Mouse (Mus musculus) heart, embryonic 10.5 days (tissue): ENCODE results near the gene Mcidas. TPM values are rescaled to one million over a fixed set of nuclear protein-coding genes. Genes with fewer than 3 reads are reported as not detected.

Experiments
- DNase-seq: peaks from one replicate; pipeline ENCODE4 v3.0.0-alpha.2; 2017; ENCODE audit warnings: low spot score
- H3K27ac ChIP-seq: fragments of 300-500 bp; sonication (generic); 2 replicates; pipeline ENCODE4 v1.5.1; 2016; ENCODE audit warnings: mild to moderate bottlenecking
- H3K27me3 ChIP-seq: fragments of 300-500 bp; sonication (generic); 2 replicates; pipeline ENCODE4 v1.6.1; 2016; ENCODE audit warnings: mild to moderate bottlenecking; ENCODE audit not compliant: poor library complexity, insufficient read depth, severe bottlenecking
- H3K36me3 ChIP-seq: fragments of 300-500 bp; sonication (generic); 2 replicates; pipeline ENCODE4 v1.6.1; 2016; ENCODE audit warnings: mild to moderate bottlenecking, moderate library complexity
- H3K4me1 ChIP-seq: fragments of 300-500 bp; sonication (generic); 2 replicates; pipeline ENCODE4 v1.6.1; 2016; ENCODE audit warnings: mild to moderate bottlenecking
- H3K4me3 ChIP-seq: fragments of 300-500 bp; sonication (generic); 2 replicates; pipeline ENCODE4 v1.5.1; 2016; ENCODE audit warnings: mild to moderate bottlenecking, moderate library complexity
- H3K9me3 ChIP-seq: fragments of 300-500 bp; sonication (generic); 2 replicates; pipeline ENCODE4 v1.6.1; 2016; ENCODE audit warnings: mild to moderate bottlenecking, moderate library complexity
- WGBS: fragments of 180-500 bp; shearing (Covaris S2); methylation state at CpG from one replicate; pipeline ENCODE4 v1.1.7; 2016; 5-methylcytosine and 5-hydroxymethylcytosine counted together
- polyA plus RNA-seq: library from polyadenylated mRNA; unstranded; fragments of >200 nt; fragmentation: Nextera tagmentation; extraction: Ambion mirVana; gene quantifications from 2 replicates; pipeline ENCODE4 v1.2.1, GENCODE M21; 2016

Gene Mcidas
- 0.13 TPM in 1 of 2 replicates, not detected in the other for polyA plus RNA-seq

- no peak for DNase-seq
- Histone ChIP-seq H3K27me3 (peaks cover 98% of the 10 kb centered on the region), H3K9me3 (no peaks in the 10 kb centered on the region), H3K27ac (no peak within 1 kb of the TSS), H3K4me1 (peaks cover 29% of the 10 kb centered on the region), H3K36me3 (no peaks in the 10 kb centered on the region), H3K4me3 (peak within 1 kb of the TSS; percentile 65)
- WGBS, result 1% methylated on average over 63 of the region's 63 CpGs
Measured at GRCm38 (mm10) chr13:112993531-112994152, at the start of gene Mcidas. Gene Mcidas, plus strand, starts transcription at chr13:112993845.

- DNase-seq, result no peak
- Histone ChIP-seq H3K27ac (no peak overlapping the region), H3K4me1 (0 out of 2 replicates have a peak, but pooled peaks cover 4% of the 10 kb centered on the region), H3K36me3 (peaks cover 67% of the 10 kb centered on the region), H3K27me3 (no peaks in the 10 kb centered on the region), H3K4me3 (no peak overlapping the region), H3K9me3 (no peaks in the 10 kb centered on the region)
- 93% methylated on average over 9 of the region's 9 CpGs for WGBS
Measured at GRCm38 (mm10) chr13:112945312-112945711, 48.3 kb upstream of the Mcidas start.

GRCm38 (mm10) chr13:112945900-112946299, 47.7 kb upstream of the Mcidas start:
- Histone ChIP-seq H3K36me3 (peaks cover 73% of the 10 kb centered on the region), H3K4me3 (no peak overlapping the region), H3K4me1 (0 out of 2 replicates have a peak, but pooled peaks cover 4% of the 10 kb centered on the region), H3K9me3 (no peaks in the 10 kb centered on the region), H3K27me3 (no peaks in the 10 kb centered on the region), H3K27ac (no peak overlapping the region)
- 88% methylated on average over 6 of the region's 6 CpGs for WGBS
- no peak for DNase-seq

GRCm38 (mm10) chr13:112954067-112954466, 39.6 kb upstream of the Mcidas start:
- H3K27ac ChIP-seq, result no peak overlapping the region
- H3K4me3 ChIP-seq, result no peak overlapping the region
- H3K36me3 ChIP-seq, result peaks cover 81% of the 10 kb centered on the region
- DNase-seq, result no peak
- H3K27me3 ChIP-seq, result no peaks in the 10 kb centered on the region
- WGBS, result 89% methylated on average over 8 of the region's 8 CpGs
- no peaks in the 10 kb centered on the region for H3K4me1 ChIP-seq
- H3K9me3 ChIP-seq, result no peaks in the 10 kb centered on the region

- peaks cover 70% of the 10 kb centered on the region for H3K36me3 ChIP-seq
- no peak for DNase-seq
- WGBS, result 92% methylated on average over 5 of the region's 5 CpGs
- H3K9me3 ChIP-seq, result no peaks in the 10 kb centered on the region
- H3K4me3 ChIP-seq, result no peak overlapping the region
- no peaks in the 10 kb centered on the region for H3K4me1 ChIP-seq
- H3K27me3 ChIP-seq, result no peaks in the 10 kb centered on the region
- no peak overlapping the region for H3K27ac ChIP-seq
Measured at GRCm38 (mm10) chr13:112963081-112963480, 30.6 kb upstream of the Mcidas start.

GRCm38 (mm10) chr13:112964421-112964820, 29.2 kb upstream of the Mcidas start:
- H3K9me3 ChIP-seq, result no peaks in the 10 kb centered on the region
- peaks cover 67% of the 10 kb centered on the region for H3K36me3 ChIP-seq
- H3K4me3 ChIP-seq, result no peak overlapping the region
- no peak for DNase-seq
- H3K4me1 ChIP-seq, result no peaks in the 10 kb centered on the region
- no peaks in the 10 kb centered on the region for H3K27me3 ChIP-seq
- 92% methylated on average over 12 of the region's 12 CpGs for whole genome bisulfite sequencing
- no peak overlapping the region for H3K27ac ChIP-seq

GRCm38 (mm10) chr13:112967267-112967666, 26.4 kb upstream of the Mcidas start:
- Histone ChIP-seq H3K36me3 (peaks cover 55% of the 10 kb centered on the region), H3K27ac (no peak overlapping the region), H3K9me3 (no peaks in the 10 kb centered on the region), H3K4me1 (no peaks in the 10 kb centered on the region), H3K27me3 (no peaks in the 10 kb centered on the region), H3K4me3 (no peak overlapping the region)
- 90% methylated on average over 5 of the region's 5 CpGs for WGBS
- DNase-seq, result no peak

- Histone ChIP-seq H3K9me3 (no peaks in the 10 kb centered on the region), H3K4me1 (peaks cover 4% of the 10 kb centered on the region), H3K36me3 (no peaks in the 10 kb centered on the region), H3K27me3 (peaks cover 52% of the 10 kb centered on the region), H3K4me3 (peak overlapping the region; percentile 19; the same call in 1 of the 2 replicates), H3K27ac (no peak overlapping the region)
- WGBS, result 31% methylated on average over 10 of the region's 10 CpGs
- DNase-seq, result no peak
Measured at GRCm38 (mm10) chr13:112976720-112977119, 16.9 kb upstream of the Mcidas start.

- H3K27me3 ChIP-seq, result peaks cover 77% of the 10 kb centered on the region
- no peak for DNase-seq
- no peaks in the 10 kb centered on the region for H3K9me3 ChIP-seq
- no peaks in the 10 kb centered on the region for H3K36me3 ChIP-seq
- 0 out of 2 replicates have a peak overlapping the region, but pooled peaks have one; percentile 63 for H3K4me3 ChIP-seq
- H3K4me1 ChIP-seq, result peaks cover 37% of the 10 kb centered on the region
- 6% methylated on average over 18 of the region's 18 CpGs for WGBS
- H3K27ac ChIP-seq, result no peak overlapping the region
Measured at GRCm38 (mm10) chr13:112985605-112986450, 7.8 kb upstream of the Mcidas start.

- peak; percentile 69 for DNase-seq
- peaks cover 78% of the 10 kb centered on the region for H3K27me3 ChIP-seq
- H3K4me1 ChIP-seq, result peaks cover 37% of the 10 kb centered on the region
- WGBS, result under 1% methylated on average over 17 of the region's 17 CpGs
- no peaks in the 10 kb centered on the region for H3K9me3 ChIP-seq
- peak overlapping the region; percentile 63 for H3K4me3 ChIP-seq
- no peak overlapping the region for H3K27ac ChIP-seq
- H3K36me3 ChIP-seq, result no peaks in the 10 kb centered on the region
Measured at GRCm38 (mm10) chr13:112986451-112986950, 7.1 kb upstream of the Mcidas start.

- Histone ChIP-seq H3K27ac (peak within 1 kb of the TSS; percentile 69), H3K4me1 (peaks cover 37% of the 10 kb centered on the region), H3K27me3 (peaks cover 81% of the 10 kb centered on the region), H3K9me3 (no peaks in the 10 kb centered on the region), H3K4me3 (peak within 1 kb of the TSS; percentile 63), H3K36me3 (no peaks in the 10 kb centered on the region)
- DNase-seq, result peak; percentile 95
- under 1% methylated on average over 47 of the region's 47 CpGs for WGBS
Measured at GRCm38 (mm10) chr13:112987532-112987943, 6.1 kb upstream of the Mcidas start, which contains the start of gene Ccno. Gene Ccno, plus strand, starts transcription at chr13:112987802.

- peak overlapping the region; percentile 63 for H3K4me3 ChIP-seq
- peaks cover 86% of the 10 kb centered on the region for H3K27me3 ChIP-seq
- H3K27ac ChIP-seq, result peak overlapping the region; percentile 69
- H3K4me1 ChIP-seq, result peaks cover 37% of the 10 kb centered on the region
- under 1% methylated on average over 39 of the region's 39 CpGs for WGBS
- DNase-seq, result no peak
- H3K36me3 ChIP-seq, result no peaks in the 10 kb centered on the region
- no peaks in the 10 kb centered on the region for H3K9me3 ChIP-seq
Measured at GRCm38 (mm10) chr13:112987991-112988390, 5.7 kb upstream of the Mcidas start.

- under 1% methylated on average over 19 of the region's 19 CpGs for WGBS
- no peak overlapping the region for H3K27ac ChIP-seq
- no peaks in the 10 kb centered on the region for H3K36me3 ChIP-seq
- no peak for DNase-seq
- H3K4me3 ChIP-seq, result peak overlapping the region; percentile 63
- H3K9me3 ChIP-seq, result no peaks in the 10 kb centered on the region
- H3K27me3 ChIP-seq, result peaks cover 93% of the 10 kb centered on the region
- peaks cover 44% of the 10 kb centered on the region for H3K4me1 ChIP-seq
Measured at GRCm38 (mm10) chr13:112988866-112989265, 4.8 kb upstream of the Mcidas start.
